Mouse (Mus musculus) embryo, embryonic 11 days (tissue): ENCODE results near the gene Unk.

ENCODE experiments used
- DNase-seq: peaks from one replicate; pipeline ENCODE4 v3.0.0-alpha.2; 2015

Gene Unk

GRCm38 (mm10) chr11:116030088-116030897, at the start of gene Unk:
Gene Unk (plus strand): TSS chr11:116030322.
- DNase-seq: peak; percentile 99

GRCm38 (mm10) chr11:115982472-115982871, 47.6 kb upstream of the Unk start:
- no peak for DNase-seq

GRCm38 (mm10) chr11:115983291-115983690, 46.8 kb upstream of the Unk start:
- no peak for DNase-seq

- DNase-seq: no peak
These were observed 40.4 kb upstream of the Unk start for GRCm38 (mm10) chr11:115989686-115990085.

GRCm38 (mm10) chr11:115992098-115992497, 38.0 kb upstream of the Unk start:
- DNase-seq: no peak

- DNase-seq: no peak
These were observed 34.9 kb upstream of the Unk start for GRCm38 (mm10) chr11:115995256-115995655.

GRCm38 (mm10) chr11:115997047-115997446, 33.1 kb upstream of the Unk start:
- no peak for DNase-seq

- no peak for DNase-seq
These were observed 32.5 kb upstream of the Unk start for GRCm38 (mm10) chr11:115997662-115998061.

GRCm38 (mm10) chr11:115999027-115999426, 31.1 kb upstream of the Unk start:
- DNase-seq: no peak

GRCm38 (mm10) chr11:115999538-116000143, 30.5 kb upstream of the Unk start:
- peak; percentile 88 for DNase-seq

- DNase-seq: no peak
These were observed 29.5 kb upstream of the Unk start for GRCm38 (mm10) chr11:116000607-116001006.

- DNase-seq: no peak
These were observed 28.4 kb upstream of the Unk start for GRCm38 (mm10) chr11:116001725-116002124.

GRCm38 (mm10) chr11:116002894-116003293, 27.2 kb upstream of the Unk start:
- no peak for DNase-seq

- no peak for DNase-seq
These were observed 25.8 kb upstream of the Unk start for GRCm38 (mm10) chr11:116004186-116004823.

GRCm38 (mm10) chr11:116004840-116005700, 25.1 kb upstream of the Unk start:
- DNase-seq: peak; percentile 89

GRCm38 (mm10) chr11:116005701-116006419, 24.3 kb upstream of the Unk start:
- DNase-seq: no peak

- no peak for DNase-seq
These were observed 22.8 kb upstream of the Unk start for GRCm38 (mm10) chr11:116007095-116007850.

GRCm38 (mm10) chr11:116008411-116008810, 21.7 kb upstream of the Unk start:
- no peak for DNase-seq

- DNase-seq: no peak
These were observed 21.2 kb upstream of the Unk start for GRCm38 (mm10) chr11:116008832-116009375.

- DNase-seq: no peak
These were observed 20.5 kb upstream of the Unk start for GRCm38 (mm10) chr11:116009661-116010060.

GRCm38 (mm10) chr11:116010146-116010545, 20.0 kb upstream of the Unk start:
- no peak for DNase-seq
